Mouse (Mus musculus) stomach, postnatal 0 days (tissue): ENCODE measurements around the gene Ssu72.

ENCODE experiments used
- CTCF ChIP-seq: IDR thresholded peaks from 2 replicates; pipeline ENCODE4 v1.5.1; 2016; ENCODE audit warnings: antibody characterized with exemption, low read depth, mild to moderate bottlenecking, moderate library complexity
- EP300 ChIP-seq: optimal IDR thresholded peaks from 2 replicates; pipeline ENCODE3; 2016; ENCODE audit warnings: antibody characterized with exemption

DNA sequence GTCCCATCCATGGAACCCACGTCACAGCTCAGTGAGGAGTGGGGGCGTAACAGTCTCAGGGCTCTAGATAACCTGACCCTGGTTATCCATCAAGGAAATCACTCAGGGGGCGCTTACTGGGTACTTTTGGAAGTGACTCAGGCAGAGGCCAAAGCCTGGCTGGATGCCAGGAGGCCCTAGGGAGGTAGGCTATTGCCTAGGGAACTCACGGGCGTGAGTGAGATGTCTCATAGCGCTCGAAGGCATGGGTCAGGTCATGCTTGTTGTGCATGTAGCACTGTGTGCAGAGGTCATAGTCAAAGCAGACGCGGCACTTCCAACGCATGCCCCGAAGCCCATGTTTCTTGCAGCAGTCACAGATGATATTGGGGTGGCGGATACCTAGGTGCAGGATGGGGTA, 44.0 kb upstream of the Ssu72 start:
- TF ChIP-seq CTCF (no peak), EP300 (no peak)
